ENCODE assay signal across 8 mouse cellular contexts in genomic region chr4:43025084-43025960, GRCm38 (mm10). TPM values are rescaled to one million over a fixed set of nuclear protein-coding genes. Genes with fewer than 3 reads are reported as not detected.
DNase-seq lines count a peak whose midpoint lies in the region; ATAC-seq and TF ChIP-seq lines count a peak whose summit lies in the region.

Gene Pigo (minus strand): TSS chr4:43025819.

- intact Hi-C loops in heart, postnatal 14 days (cut with DNase I): loop anchor here (1.0 kb wide), 1 partner anchor 20 kb away; no protein-coding TSS in a partner anchor

- peak; percentile 81 for ATAC-seq in cerebellum, adult (ENCODE audit: insufficient number of reproducible peaks, low FRiP score, low TSS enrichment)
- peak; percentile 96 for ATAC-seq in forebrain, embryonic 14.5 days
- ATAC-seq in neural tube, embryonic 15.5 days (ENCODE audit: low FRiP score): peak; percentile 92

- peaks cover 3% of the 10 kb centered on the region for H3K4me1 ChIP-seq in ES-Bruce4 (ENCODE audit: control insufficient read depth, insufficient read depth, low read length)
- H3K4me1 ChIP-seq in forebrain, embryonic 14.5 days (ENCODE audit: control insufficient read depth, insufficient read depth, low read length): peaks cover 12% of the 10 kb centered on the region
- H3K4me1 ChIP-seq in neural tube, embryonic 15.5 days: peaks cover 32% of the 10 kb centered on the region

- peak; percentile 83 for TF ChIP-seq CTCF in ES-Bruce4 (IDR thresholded peaks at IDR 0.05; ENCODE audit: low read depth, low read length)

- DNase-seq in forebrain, embryonic 14.5 days (ENCODE audit: low spot score): peak; percentile 96
- peak; percentile 94 to 96 for DNase-seq in heart, postnatal 14 days
- peak; percentile 96 for DNase-seq in layer of hippocampus, adult 11-12 months (ENCODE audit: low spot score)
- DNase-seq in lung, adult 18-20 months: peak; percentile 92 to 94
- peak; percentile 89 for DNase-seq in testis, postnatal 14 days (ENCODE audit: low spot score)

- TF ChIP-seq POLR2A in ES-Bruce4 (IDR thresholded peaks at IDR 0.05; ENCODE audit: insufficient read depth, low read length): peak; percentile 43

- H3K36me3 ChIP-seq in ES-Bruce4 (ENCODE audit: control insufficient read depth, insufficient read depth, low read length, poor library complexity, severe bottlenecking): peaks cover 25% of the 10 kb centered on the region
- H3K36me3 ChIP-seq in forebrain, embryonic 14.5 days (ENCODE audit: control insufficient read depth, insufficient read depth, low read length): peaks cover 67% of the 10 kb centered on the region
- H3K36me3 ChIP-seq in neural tube, embryonic 15.5 days: peaks cover 57% of the 10 kb centered on the region

- peak within 1 kb of the TSS; percentile 74 for H3K9ac ChIP-seq in ES-Bruce4 (ENCODE audit: low read depth, poor library complexity, severe bottlenecking)
- H3K9ac ChIP-seq in forebrain, embryonic 14.5 days (ENCODE audit: low read length): peak within 1 kb of the TSS; percentile 63
- peak within 1 kb of the TSS; percentile 66 for H3K9ac ChIP-seq in neural tube, embryonic 15.5 days (replicated peaks)

- WGBS in forebrain, embryonic 14.5 days: 9% methylated on average over 42 of the region's 42 CpGs
- WGBS in neural tube, embryonic 15.5 days: 7% methylated on average over 42 of the region's 42 CpGs

- H3K27ac ChIP-seq in ES-Bruce4 (ENCODE audit: insufficient read depth, low read length): peak within 1 kb of the TSS; percentile 73; the same call in 1 of the 2 replicates
- H3K27ac ChIP-seq in forebrain, embryonic 14.5 days (ENCODE audit: low read depth, low read length): peak within 1 kb of the TSS; percentile 87
- peak within 1 kb of the TSS; percentile 92 for H3K27ac ChIP-seq in neural tube, embryonic 15.5 days (replicated peaks)

- H3K9me3 ChIP-seq in ES-Bruce4 (replicated peaks; ENCODE audit: control insufficient read depth, insufficient read depth, low read length, poor library complexity, severe bottlenecking): no peaks in the 10 kb centered on the region
- no peaks in the 10 kb centered on the region for H3K9me3 ChIP-seq in forebrain, embryonic 14.5 days (replicated peaks; ENCODE audit: control insufficient read depth, low read length)
- H3K9me3 ChIP-seq in neural tube, embryonic 15.5 days (replicated peaks): no peaks in the 10 kb centered on the region

- peak within 1 kb of the TSS; percentile 93 for H3K4me3 ChIP-seq in ES-Bruce4 (ENCODE audit: low read depth, low read length)
- peak within 1 kb of the TSS; percentile 55 for H3K4me3 ChIP-seq in forebrain, embryonic 14.5 days (ENCODE audit: low read depth, low read length)
- H3K4me3 ChIP-seq in neural tube, embryonic 15.5 days (replicated peaks): peak within 1 kb of the TSS; percentile 68

- peak within 1 kb of the TSS; percentile 72 for H3K4me2 ChIP-seq in forebrain, embryonic 14.5 days (ENCODE audit: low read length)
- peak within 1 kb of the TSS; percentile 75 for H3K4me2 ChIP-seq in neural tube, embryonic 15.5 days

- TF ChIP-seq EP300 in ES-Bruce4 (IDR thresholded peaks at IDR 0.05; ENCODE audit: insufficient read depth, low read depth, low read length): 0 out of 2 replicates have a peak, but pooled peaks have one; percentile 40

- H3K27me3 ChIP-seq in ES-Bruce4 (ENCODE audit: control insufficient read depth, insufficient read depth, low read length, poor library complexity, severe bottlenecking): no peaks in the 10 kb centered on the region
- no peaks in the 10 kb centered on the region for H3K27me3 ChIP-seq in forebrain, embryonic 14.5 days (replicated peaks; ENCODE audit: control insufficient read depth, insufficient read depth, low read length)
- no peaks in the 10 kb centered on the region for H3K27me3 ChIP-seq in neural tube, embryonic 15.5 days (replicated peaks)

RNA-seq across cellular contexts. Expression of gene Pigo, which starts in this region (rescaled TPM):
- polyA plus RNA-seq in ES-Bruce4 (2011; ENCODE audit: insufficient read depth, insufficient read length, low read depth, missing spikeins): 22.3 and 25.5 TPM in 2 replicates
- 18.1 and 18.2 TPM in 2 replicates for polyA plus RNA-seq in forebrain, embryonic 14.5 days (2014; fragmentation: Nextera tagmentation; extraction: Ambion mirVana)
- 10 to 100 TPM; 22.1 to 24.5 TPM for total RNA-seq in heart, postnatal 14 days (2021)
- polyA plus RNA-seq in neural tube, embryonic 15.5 days (2015; fragmentation: Nextera tagmentation; extraction: Ambion mirVana): 27.8 and 30.8 TPM in 2 replicates

Comparison
In these comparisons a context has a peak if more than half of its experiments do, and no peak if none do; other contexts are left out.
1. Peak in every context shown above with its lines: DNase-seq, ATAC-seq, H3K4me3 ChIP-seq and H3K27ac ChIP-seq.